Mouse (Mus musculus): ENCODE data around the gene Zbtb20.

DNA sequence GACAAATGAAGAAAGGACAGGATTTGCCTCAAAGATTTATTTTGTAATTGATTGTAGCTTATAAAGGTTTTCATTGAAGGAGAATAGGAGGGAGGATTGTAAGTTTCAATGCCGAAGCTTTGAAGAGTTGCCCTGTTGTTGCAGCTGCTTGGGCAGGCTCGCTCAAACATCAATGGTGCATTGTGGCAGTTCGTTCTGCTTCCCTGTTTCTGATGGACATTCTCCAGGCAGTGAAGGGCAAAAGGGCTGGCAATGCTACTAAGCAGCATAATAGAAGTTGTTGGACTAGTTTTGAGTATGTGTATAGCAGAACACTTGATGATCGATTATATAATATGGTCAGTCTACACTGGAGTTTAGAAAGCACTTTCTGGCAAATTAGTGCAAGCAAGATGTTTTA, 71.3 kb downstream of the Zbtb20 start:
- TF ChIP-seq CTCF (IDR thresholded peaks at IDR 0.05; ENCODE audit: low read depth) (no peak), EP300 (IDR thresholded peaks at IDR 0.05; ENCODE audit: low read depth) (no peak)

Measured in heart, postnatal 0 days (tissue).